Mouse (Mus musculus) MEL (cell line): ENCODE data around the gene Snap29. TPM values are rescaled to one million over a fixed set of nuclear protein-coding genes. Genes with fewer than 3 reads are reported as not detected.
A peak's percentile ranks its signal among the peaks of the same experiment; 100 is the strongest.

Experiments
- DNase-seq: peaks from one replicate; pipeline ENCODE4 v3.0.0; 2011; ENCODE audit warnings: low read depth, low spot score
- H3K27ac ChIP-seq: 2 replicates; pipeline ENCODE4 v1.5.1; 2012; ENCODE audit warnings: low read depth, mild to moderate bottlenecking, control low read depth, low read length, moderate library complexity; ENCODE audit not compliant: control insufficient read depth
- H3K27me3 ChIP-seq, 2 experiments: fragments of 150-350 bp in 1 of 2; sonication (generic) in 1 of 2; 2 replicates each; pipeline ENCODE4 v1.6.1; 2012; ENCODE audit warnings: low read length in 2 of 2, mild to moderate bottlenecking in 2 of 2, improper control_type of control experiment in 1 of 2, moderate library complexity in 1 of 2; ENCODE audit not compliant: insufficient read depth in 2 of 2, control insufficient read depth in 1 of 2
- H3K36me3 ChIP-seq, 2 experiments: 2 replicates each; pipeline ENCODE4 v1.6.1; 2012 to 2014; ENCODE audit warnings: low read length in 2 of 2, improper control_type of control experiment in 1 of 2, inconsistent platforms in 1 of 2, mild to moderate bottlenecking in 1 of 2; ENCODE audit not compliant: insufficient read depth in 2 of 2, control insufficient read depth in 1 of 2
- H3K4me1 ChIP-seq, 2 experiments: fragments of 150-350 bp in 1 of 2; sonication (generic) in 1 of 2; 2 replicates each; pipeline ENCODE4 v1.6.1; 2012; ENCODE audit warnings: low read length in 2 of 2, improper control_type of control experiment in 1 of 2, mild to moderate bottlenecking in 1 of 2; ENCODE audit not compliant: insufficient read depth in 2 of 2, control insufficient read depth in 1 of 2
- H3K4me3 ChIP-seq, 2 experiments: fragments of 150-350 bp in 1 of 2; sonication (generic) in 1 of 2; 2 replicates each; pipeline ENCODE4 v1.5.1; 2012; ENCODE audit warnings: low read depth in 2 of 2, low read length in 2 of 2, mild to moderate bottlenecking in 2 of 2, moderate library complexity in 2 of 2, control low read depth in 1 of 2, improper control_type of control experiment in 1 of 2; ENCODE audit not compliant: control insufficient read depth in 1 of 2, insufficient read depth in 1 of 2
- H3K79me2 ChIP-seq: 2 replicates; pipeline ENCODE4 v1.6.1; 2012; ENCODE audit warnings: mild to moderate bottlenecking, low read length, moderate library complexity; ENCODE audit not compliant: control insufficient read depth, poor library complexity, insufficient read depth
- H3K9ac ChIP-seq: 2 replicates; pipeline ENCODE4 v1.6.1; 2012; ENCODE audit warnings: low read depth, mild to moderate bottlenecking, control low read depth, low read length, moderate library complexity; ENCODE audit not compliant: control insufficient read depth, poor library complexity, severe bottlenecking
- H3K9me3 ChIP-seq: fragments of 150-350 bp; sonication (generic); replicated peaks from 2 replicates; pipeline ENCODE4 v1.6.1; 2012; ENCODE audit warnings: mild to moderate bottlenecking, low read length, improper control_type of control experiment, moderate library complexity; ENCODE audit not compliant: insufficient read depth
- CHD1 ChIP-seq: IDR thresholded peaks from 2 replicates; pipeline ENCODE4 v1.6.1; 2012; ENCODE audit warnings: low read depth, mild to moderate bottlenecking, inconsistent platforms, low read length, improper control_type of control experiment
- CTCF ChIP-seq, 3 experiments: IDR thresholded peaks in 2 of 3; conservative IDR thresholded peaks in 1 of 3; 2 replicates each; pipeline ENCODE4 v1.5.1; 2011 to 2012; ENCODE audit warnings: low read length in 3 of 3, low read depth in 2 of 3, mild to moderate bottlenecking in 2 of 3, improper control_type of control experiment in 1 of 3, inconsistent platforms in 1 of 3, mixed read lengths in 1 of 3, moderate library complexity in 1 of 3; ENCODE audit not compliant: control insufficient read depth in 1 of 3, insufficient read depth in 1 of 3, poor library complexity in 1 of 3, severe bottlenecking in 1 of 3
- E2F4 ChIP-seq: IDR thresholded peaks from 2 replicates; pipeline ENCODE4 v1.6.1; 2011; ENCODE audit warnings: low read depth, low read length, improper control_type of control experiment, borderline replicate concordance
- EP300 ChIP-seq, 2 experiments: IDR thresholded peaks; 2 replicates each; pipeline ENCODE4 v1.6.1; 2011; ENCODE audit warnings: improper control_type of control experiment in 2 of 2, low read length in 2 of 2, low read depth in 1 of 2, mild to moderate bottlenecking in 1 of 2
- GABPA ChIP-seq: IDR thresholded peaks from 2 replicates; pipeline ENCODE4 v1.6.1; 2012; ENCODE audit warnings: low read depth, mild to moderate bottlenecking, inconsistent platforms, low read length, improper control_type of control experiment, moderate library complexity
- HCFC1 ChIP-seq: IDR thresholded peaks from 2 replicates; pipeline ENCODE4 v1.6.1; 2012; ENCODE audit warnings: low read depth, mild to moderate bottlenecking, inconsistent platforms, low read length, improper control_type of control experiment, moderate library complexity
- JUND ChIP-seq: IDR thresholded peaks from 2 replicates; pipeline ENCODE4 v1.6.1; 2011; ENCODE audit warnings: low read depth, mild to moderate bottlenecking, improper control_type of control experiment, low read length
- MAX ChIP-seq: IDR thresholded peaks from 2 replicates; pipeline ENCODE4 v1.6.1; 2011; ENCODE audit warnings: low read length, improper control_type of control experiment
- MAZ ChIP-seq: IDR thresholded peaks from 2 replicates; pipeline ENCODE4 v1.6.1; 2012; ENCODE audit warnings: low read depth, mild to moderate bottlenecking, inconsistent platforms, low read length, improper control_type of control experiment
- MXI1 ChIP-seq: IDR thresholded peaks from 2 replicates; pipeline ENCODE4 v1.6.1; 2011; ENCODE audit warnings: mild to moderate bottlenecking, low read depth, low read length, improper control_type of control experiment
- MYB ChIP-seq: IDR thresholded peaks from 2 replicates; pipeline ENCODE4 v1.6.1; 2011; ENCODE audit warnings: mild to moderate bottlenecking, low read depth, low read length, improper control_type of control experiment
- MYC ChIP-seq: IDR thresholded peaks from 2 replicates; pipeline ENCODE4 v1.6.1; 2011; ENCODE audit warnings: low read depth, mild to moderate bottlenecking, low read length, improper control_type of control experiment, moderate library complexity
- NELFE ChIP-seq: IDR thresholded peaks from 2 replicates; pipeline ENCODE4 v1.6.1; 2011; ENCODE audit warnings: low read depth, low read length, improper control_type of control experiment
- POLR2A ChIP-seq, 2 experiments: IDR thresholded peaks; 2 replicates each; pipeline ENCODE4 v1.6.1; 2011 to 2012; ENCODE audit warnings: low read length in 2 of 2, mild to moderate bottlenecking in 2 of 2, control low read depth in 1 of 2, improper control_type of control experiment in 1 of 2, low read depth in 1 of 2, moderate library complexity in 1 of 2; ENCODE audit not compliant: control insufficient read depth in 1 of 2, insufficient read depth in 1 of 2, poor library complexity in 1 of 2
- POLR2AphosphoS5 ChIP-seq: IDR thresholded peaks from 2 replicates; pipeline ENCODE4 v1.6.1; 2012; ENCODE audit warnings: low read depth, borderline replicate concordance, mild to moderate bottlenecking, inconsistent platforms, low read length, moderate library complexity, mixed read lengths
- RAD21 ChIP-seq: IDR thresholded peaks from 2 replicates; pipeline ENCODE4 v1.6.1; 2011; ENCODE audit warnings: mild to moderate bottlenecking, low read depth, low read length, improper control_type of control experiment
- RCOR1 ChIP-seq: IDR thresholded peaks from 2 replicates; pipeline ENCODE4 v1.6.1; 2012; ENCODE audit warnings: low read depth, mild to moderate bottlenecking, inconsistent platforms, low read length, improper control_type of control experiment
- TAL1 ChIP-seq: IDR thresholded peaks from 2 replicates; pipeline ENCODE4 v1.6.1; 2012; ENCODE audit warnings: mild to moderate bottlenecking, inconsistent platforms, low read length, moderate library complexity, mixed read lengths
- UBTF ChIP-seq: IDR thresholded peaks from 2 replicates; pipeline ENCODE4 v1.6.1; 2012; ENCODE audit warnings: low read depth, mild to moderate bottlenecking, inconsistent platforms, low read length, improper control_type of control experiment, moderate library complexity, borderline replicate concordance; ENCODE audit not compliant: insufficient read depth
- USF2 ChIP-seq, 2 experiments: IDR thresholded peaks; 2 replicates each; pipeline ENCODE4 v1.6.1; 2011 to 2012; ENCODE audit warnings: improper control_type of control experiment in 2 of 2, low read length in 2 of 2, borderline replicate concordance in 1 of 2, inconsistent platforms in 1 of 2, low read depth in 1 of 2, mild to moderate bottlenecking in 1 of 2; ENCODE audit not compliant: insufficient read depth in 1 of 2
- ZKSCAN1 ChIP-seq: IDR thresholded peaks from 2 replicates; pipeline ENCODE4 v1.6.1; 2012; ENCODE audit warnings: low read depth, mild to moderate bottlenecking, inconsistent platforms, low read length, improper control_type of control experiment, moderate library complexity
- ZNF384 ChIP-seq: IDR thresholded peaks from 2 replicates; pipeline ENCODE4 v1.6.1; 2012; ENCODE audit warnings: low read depth, mild to moderate bottlenecking, inconsistent platforms, low read length, improper control_type of control experiment
- polyA plus RNA-seq, 2 experiments: library from polyadenylated mRNA; stranded (reverse) in 1 of 2; unstranded in 1 of 2; fragments of >175 nt in 1 of 2; fragments of >200 nt in 1 of 2; gene quantifications; 2 replicates each; pipeline versions ENCODE4 v1.2.1 to v1.2.4; 2012; ENCODE audit warnings: low replicate concordance in 2 of 2, low read depth in 1 of 2; ENCODE audit not compliant: insufficient read length in 2 of 2, insufficient read depth in 1 of 2, missing spikeins in 1 of 2
- total RNA-seq: library from RNA; depleted of rRNA; stranded (reverse); fragments of 300-350 nt; gene quantifications from 2 replicates; pipeline ENCODE4 v1.2.3, GENCODE M21; 2012

The Snap29 gene
- total and polyA plus RNA-seq, 3 experiments, result 11.6 to 11.8 TPM; not detected in 1

DNA sequence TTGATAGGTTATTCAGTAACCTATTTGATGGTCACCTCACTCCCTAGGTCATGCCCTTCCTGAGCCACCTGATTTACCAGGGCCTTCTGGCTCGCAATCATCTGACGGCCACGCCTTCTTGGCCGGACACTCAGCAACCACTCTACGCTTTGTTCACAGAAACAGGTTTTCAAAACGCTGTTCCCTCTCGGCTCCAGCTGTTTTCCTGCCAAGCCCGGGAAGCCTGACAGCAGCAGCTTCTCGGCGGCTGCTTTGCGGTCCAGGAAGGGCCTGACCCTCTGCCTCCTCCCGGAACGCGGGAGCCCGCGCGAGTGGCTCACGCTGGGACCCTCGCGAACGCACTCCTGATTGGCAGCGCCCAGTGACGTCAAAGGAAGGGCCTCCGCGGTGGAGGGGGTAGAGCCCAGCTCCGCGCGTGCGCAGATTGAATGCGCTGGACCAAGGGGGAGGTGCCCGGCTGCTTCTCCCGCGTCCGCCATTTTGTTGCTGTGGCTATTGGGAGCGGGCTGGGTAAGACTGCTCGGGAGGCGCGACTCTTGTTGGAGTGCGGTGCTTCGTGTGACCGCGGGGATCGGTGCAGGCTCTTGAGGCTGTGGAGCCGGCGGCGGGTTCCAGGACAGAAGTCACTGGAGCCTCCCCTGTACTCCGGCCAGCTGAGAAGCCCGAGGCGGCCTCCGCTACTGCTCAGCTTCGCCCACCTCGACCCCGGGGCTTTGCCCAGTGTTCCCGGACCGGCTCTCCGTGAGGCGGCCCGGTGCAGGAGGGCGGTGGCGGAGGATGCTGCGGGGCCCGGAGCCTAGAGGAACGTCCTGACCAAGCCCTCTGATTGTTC is 46.0 kb downstream of the Snap29 start, which contains the start of gene Crkl (continued):
- TF ChIP-seq RAD21 (no peak), ZKSCAN1 (no peak), MYC (peak; percentile 76), EP300 (IDR thresholded peaks at IDR 0.05; ENCODE audit: low read depth in 1 of 2, low read length in 2 of 2) (no peak)
- TF ChIP-seq, all 39 proteins: peak for 16

- peak overlapping the region; percentile 87 for H3K9ac ChIP-seq
- TF ChIP-seq MXI1, result 0 out of 2 replicates have a peak, but pooled peaks have one; percentile 11
- 0 out of 4 replicates have a peak, but pooled peaks of 1 of the 2 experiments have one; percentile 7 for TF ChIP-seq POLR2A (IDR thresholded peaks at IDR 0.05; ENCODE audit: control insufficient read depth in 1 of 2, insufficient read depth in 1 of 2, low read depth in 1 of 2, low read length in 2 of 2, poor library complexity in 1 of 2)
- TF ChIP-seq MAX, result 0 out of 2 replicates have a peak, but pooled peaks have one; percentile 45
- TF ChIP-seq MAZ, result no peak
- 0 out of 2 replicates have a peak, but pooled peaks have one; percentile 32 for TF ChIP-seq E2F4
- peaks cover 0 to 7% of the 10 kb centered on the region in 2 experiments; a peak in 2 of 4 replicates for H3K4me1 ChIP-seq
- DNase-seq, result peak; percentile 68
- peak overlapping the region; percentile 58 for H3K27ac ChIP-seq
- H3K9me3 ChIP-seq, result no peaks in the 10 kb centered on the region
- peaks cover 6 to 20% of the 10 kb centered on the region in 2 experiments for H3K36me3 ChIP-seq
- no peaks in the 10 kb centered on the region for H3K27me3 ChIP-seq
- peaks cover 45% of the 10 kb centered on the region for H3K79me2 ChIP-seq
- peak overlapping the region; percentile 66 to 94 for H3K4me3 ChIP-seq
Observed at GRCm38 (mm10) chr16:17452373-17452715, 46.6 kb downstream of the Snap29 start.

DNA sequence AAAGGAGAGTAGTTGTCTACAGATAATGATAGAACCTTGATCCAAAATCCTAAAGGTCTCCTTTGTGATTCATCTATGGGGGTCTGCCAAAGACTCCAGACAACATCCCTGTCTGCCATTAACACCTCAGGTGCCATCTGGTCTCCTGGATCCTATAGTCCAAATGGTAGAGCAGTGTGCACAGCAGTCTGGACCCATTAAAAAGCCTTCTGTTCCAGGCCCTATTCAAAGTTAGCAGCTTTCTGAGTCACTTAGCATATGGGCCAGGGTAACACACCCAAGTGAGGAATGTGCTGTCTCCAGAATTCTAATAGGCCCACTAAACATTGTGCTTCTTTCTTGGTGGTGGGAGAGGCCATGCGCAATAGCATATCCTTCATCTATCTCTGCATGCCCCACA is 51.1 kb downstream of the Snap29 start:
- TF ChIP-seq TAL1 (no peak), GABPA (no peak), USF2 (IDR thresholded peaks at IDR 0.05; ENCODE audit: borderline replicate concordance in 1 of 2, insufficient read depth in 1 of 2, low read depth in 1 of 2, low read length in 2 of 2) (no peak), CTCF (IDR thresholded peaks at IDR 0.05 in 2 of 3, conservative IDR thresholded peaks at IDR 0.05 in 1 of 3; ENCODE audit: control insufficient read depth in 1 of 3, insufficient read depth in 1 of 3, low read depth in 2 of 3, low read length in 3 of 3, poor library complexity in 1 of 3, severe bottlenecking in 1 of 3) (no peak), MAZ (no peak), JUND (no peak), POLR2AphosphoS5 (no peak), NELFE (no peak), MXI1 (no peak), RCOR1 (no peak), MYC (no peak), UBTF (no peak), HCFC1 (no peak), MYB (no peak), ZNF384 (no peak), CHD1 (no peak)
- Histone ChIP-seq H3K9ac (no peak overlapping the region), H3K27me3 (no peaks in the 10 kb centered on the region), H3K4me1 (peaks cover 12 to 21% of the 10 kb centered on the region in 2 experiments), H3K4me3 (no peak overlapping the region), H3K9me3 (no peaks in the 10 kb centered on the region), H3K36me3 (peaks cover 6 to 40% of the 10 kb centered on the region in 2 experiments), H3K27ac (no peak overlapping the region), H3K79me2 (peaks cover 74% of the 10 kb centered on the region)
- DNase-seq, result no peak
